Mouse (Mus musculus): ENCODE data around the gene Rnaseh2a. TPM values are rescaled to one million over a fixed set of nuclear protein-coding genes. Genes with fewer than 3 reads are reported as not detected.

The Rnaseh2a gene
- total RNA-seq, 2 experiments from 2014 or later, result 45.2 to 48.2 TPM

DNA sequence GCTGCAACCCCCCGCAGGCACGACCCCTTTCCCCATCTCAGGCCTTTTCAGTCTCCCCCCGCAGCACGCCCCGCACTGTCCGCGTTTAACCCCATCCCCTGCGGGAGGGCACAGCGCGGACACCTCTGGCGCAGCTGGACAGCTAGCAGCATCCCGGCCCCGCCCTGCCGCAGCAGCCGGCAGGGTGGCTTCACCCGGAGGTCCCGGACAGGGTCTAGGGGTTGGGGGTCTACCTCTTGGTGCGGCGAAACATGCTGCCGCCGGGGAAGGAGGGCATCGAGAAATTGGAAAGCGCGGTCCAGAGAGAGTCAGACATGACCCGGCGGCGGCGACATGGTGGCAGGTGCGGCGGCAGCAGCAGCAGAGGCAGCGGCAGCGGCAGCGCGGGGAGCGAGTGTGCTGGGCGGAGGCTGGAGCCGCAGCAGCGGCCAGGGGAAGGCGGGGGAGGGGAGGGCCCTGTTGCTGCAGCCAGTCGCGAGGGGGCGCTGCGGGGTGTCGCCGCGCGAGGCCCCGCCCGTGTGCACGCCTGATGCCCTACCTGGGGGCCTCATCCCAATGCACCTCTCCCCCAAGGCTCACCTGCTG lies 32.5 kb downstream of the Rnaseh2a start, which contains the start of gene Mast1:
TSS of gene Mast1 (minus strand) at position 398 of the 585 bp plus-strand sequence.
- intact Hi-C loops (cut with DNase I), result no loop called here
- no peak for DNase-seq (ENCODE audit: low spot score)

DNA sequence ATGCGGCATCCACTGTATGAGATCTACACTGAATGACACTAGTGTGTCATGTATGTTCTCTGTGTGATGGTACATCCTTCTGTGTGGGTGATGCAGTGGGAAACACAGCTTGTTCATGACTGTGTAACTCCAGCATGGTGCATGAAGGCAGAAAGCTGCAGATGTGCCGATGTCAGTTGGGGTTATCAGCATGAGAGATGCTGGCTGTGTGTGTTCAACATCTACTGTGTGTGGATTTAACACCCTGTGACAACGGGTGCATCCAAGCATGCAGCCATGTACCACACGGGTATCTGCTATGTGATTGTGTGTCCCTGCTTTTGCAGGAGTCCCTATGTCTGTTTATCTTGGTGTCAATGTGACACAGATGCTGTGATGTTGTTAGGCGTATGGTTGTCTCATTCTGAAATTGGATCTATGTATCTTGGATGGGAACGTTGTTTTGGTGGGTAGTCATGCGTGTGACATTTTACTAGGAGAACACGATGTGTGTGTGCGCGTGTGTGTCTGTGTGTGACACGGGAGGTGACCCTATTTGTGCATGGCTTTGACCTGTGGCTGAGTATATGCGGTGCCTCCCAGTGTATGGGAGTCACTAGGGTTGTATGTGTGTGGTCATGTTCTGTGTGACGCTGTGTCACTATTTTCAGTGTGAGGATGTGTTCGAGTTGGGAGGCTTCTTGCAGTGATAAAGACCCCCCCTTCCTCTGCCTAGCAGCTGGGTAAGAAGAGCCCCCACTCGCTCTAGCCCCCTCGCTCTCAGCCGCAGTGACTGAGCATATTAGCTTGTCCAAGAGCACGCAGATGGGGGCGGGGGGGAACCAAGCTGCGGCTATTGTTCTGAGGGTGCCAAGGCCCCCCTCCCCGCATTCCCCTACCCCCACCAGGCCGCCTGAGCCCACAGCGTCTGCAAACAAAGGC lies 33.3 kb downstream of the Rnaseh2a start:
- intact Hi-C loops (cut with DNase I), result no loop called here
- no peak for DNase-seq (ENCODE audit: low spot score)

DNA sequence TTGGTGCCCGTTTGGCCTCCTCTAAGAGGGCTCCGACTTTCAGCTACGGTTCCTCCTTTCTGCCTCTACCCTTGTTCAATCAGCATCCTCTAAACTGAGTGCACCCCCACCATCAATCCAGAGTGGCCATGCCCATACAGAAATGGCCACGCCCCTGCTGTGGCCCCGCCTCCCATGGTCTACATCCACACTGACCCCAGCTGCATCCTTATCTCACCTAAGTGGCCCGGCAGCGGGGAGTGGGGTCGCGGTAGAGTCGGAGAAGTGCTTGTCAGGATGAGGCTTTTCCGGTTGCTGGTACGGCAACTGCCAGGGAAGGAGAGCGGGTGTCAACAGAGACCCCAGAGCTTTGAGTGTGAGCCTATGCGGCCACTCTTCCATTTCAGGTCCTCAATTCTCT lies 34.1 kb downstream of the Rnaseh2a start:
- intact Hi-C loops (cut with DNase I), result no loop called here
- DNase-seq (ENCODE audit: low spot score), result no peak

DNA sequence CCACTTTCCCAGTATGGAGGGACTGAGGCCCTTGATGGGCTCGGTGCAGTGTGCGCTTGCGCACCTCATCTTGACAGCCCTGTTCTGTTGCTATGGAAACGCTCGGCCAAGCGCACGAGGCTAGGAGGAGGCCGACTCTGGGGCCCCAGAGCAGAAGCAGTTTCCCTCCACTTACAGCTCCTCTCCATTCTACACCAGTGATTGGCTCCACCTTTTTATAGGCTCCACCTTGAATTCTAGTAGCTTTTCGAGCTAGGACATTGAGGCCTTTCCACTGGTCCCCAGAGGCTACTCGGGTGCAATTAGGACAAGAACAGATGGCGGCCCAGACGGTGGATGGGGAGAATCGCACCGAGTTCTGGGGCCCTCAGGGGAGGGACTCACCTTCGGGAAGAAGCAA lies 34.7 kb downstream of the Rnaseh2a start:
- DNase-seq (ENCODE audit: low spot score), result no peak
- intact Hi-C loops (cut with DNase I), result no loop called here

DNA sequence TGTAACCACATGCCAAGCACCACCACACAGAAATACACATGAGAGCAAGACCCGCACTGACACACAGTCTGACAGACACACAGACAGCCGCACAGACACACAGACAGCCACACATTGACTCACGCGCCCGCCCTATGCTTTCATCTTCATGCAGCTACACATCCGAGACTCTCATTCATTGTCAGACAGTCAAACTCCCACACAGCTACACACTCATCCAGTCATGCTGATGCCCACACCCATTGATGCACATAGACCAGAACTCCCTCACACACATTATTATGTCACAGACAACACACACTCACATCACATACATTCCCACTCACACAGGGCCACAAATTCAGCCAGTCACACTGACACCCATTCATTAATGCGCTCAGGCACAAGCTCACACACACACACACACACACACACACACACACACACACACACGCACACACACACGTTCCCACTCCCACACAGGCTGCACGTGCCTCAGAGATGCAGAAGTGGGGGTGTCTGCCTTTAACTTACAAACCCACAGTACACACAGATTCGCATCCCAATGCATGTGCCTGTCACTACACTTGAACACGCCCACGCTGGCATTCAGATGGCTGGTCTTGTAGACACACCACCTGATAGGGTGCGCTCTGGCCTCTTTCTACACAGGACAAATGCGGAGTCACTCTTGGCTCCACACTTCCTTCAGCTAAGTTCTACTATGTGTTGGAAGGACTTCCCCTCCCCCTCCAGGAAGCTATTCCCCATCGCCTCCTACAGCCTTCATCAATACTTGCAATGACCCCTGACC lies 35.6 kb downstream of the Rnaseh2a start:
- intact Hi-C loops (cut with DNase I), result no loop called here
- DNase-seq (ENCODE audit: low spot score), result no peak

DNA sequence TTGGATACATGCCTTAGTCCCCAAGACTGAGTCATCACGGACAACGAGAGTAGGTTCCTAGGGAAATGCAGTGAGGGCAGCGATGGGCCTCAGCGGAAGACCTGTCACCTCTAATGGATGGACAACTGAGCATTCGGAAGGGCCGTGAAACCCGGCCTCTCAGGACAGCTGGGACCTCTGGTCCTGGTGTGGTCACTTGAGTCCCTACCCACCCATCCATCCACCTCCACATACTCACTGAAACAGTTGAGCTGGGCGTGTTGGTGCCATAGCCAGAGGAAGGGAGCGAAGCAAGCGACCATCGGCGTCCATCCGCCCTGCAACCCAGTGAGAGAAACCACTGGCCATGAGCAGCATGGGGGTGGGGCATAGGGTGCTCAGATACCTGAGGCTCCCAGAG lies 39.0 kb downstream of the Rnaseh2a start:
- no peak for DNase-seq (ENCODE audit: low spot score)
- intact Hi-C loops (cut with DNase I), result no loop called here

DNA sequence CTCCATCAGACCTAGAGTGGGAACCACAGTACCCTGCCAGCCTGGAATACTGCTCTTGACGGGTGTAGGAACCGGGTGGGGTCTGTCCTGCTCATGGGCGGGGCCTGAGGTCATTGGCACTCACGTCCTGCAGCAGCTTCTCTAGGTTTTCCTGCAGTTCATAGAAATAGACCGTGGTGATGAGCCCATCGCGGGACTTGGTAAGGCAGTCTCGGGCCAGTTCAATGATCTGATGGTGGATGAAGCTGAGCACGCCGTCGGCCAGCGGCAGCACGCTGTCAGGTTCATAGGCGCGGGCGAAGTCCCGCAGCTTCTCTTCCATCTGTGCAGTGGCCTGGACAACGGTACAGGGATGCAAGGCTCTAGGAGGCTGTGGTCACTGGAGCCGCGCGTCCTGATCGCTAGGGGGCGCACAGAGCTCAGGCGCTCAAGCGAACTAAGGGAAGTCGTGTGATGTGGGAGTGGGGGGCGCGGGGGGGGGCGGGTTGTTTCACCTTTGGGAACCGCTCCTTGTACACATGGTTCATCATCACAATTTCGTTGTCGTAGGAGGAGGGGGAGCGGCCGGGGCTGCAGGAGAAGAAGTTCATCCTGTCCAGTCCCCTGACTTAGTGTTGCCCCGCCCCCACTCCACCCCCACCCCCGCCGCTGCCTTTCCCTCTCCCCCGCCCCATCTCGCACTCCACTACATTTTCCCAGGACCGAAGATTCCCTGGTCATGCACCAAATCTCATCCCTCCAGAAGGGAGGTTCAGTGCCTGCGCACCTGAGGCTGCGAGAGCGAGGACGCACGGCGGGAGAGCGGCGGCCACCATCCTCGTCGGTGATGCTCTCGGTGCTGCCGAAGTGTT lies 40.9 kb downstream of the Rnaseh2a start:
- intact Hi-C loops (cut with DNase I), result loop anchor here (2.0 kb wide), 1 partner anchor 68 kb away; no protein-coding TSS in a partner anchor
- no peak for DNase-seq (ENCODE audit: low spot score)

DNA sequence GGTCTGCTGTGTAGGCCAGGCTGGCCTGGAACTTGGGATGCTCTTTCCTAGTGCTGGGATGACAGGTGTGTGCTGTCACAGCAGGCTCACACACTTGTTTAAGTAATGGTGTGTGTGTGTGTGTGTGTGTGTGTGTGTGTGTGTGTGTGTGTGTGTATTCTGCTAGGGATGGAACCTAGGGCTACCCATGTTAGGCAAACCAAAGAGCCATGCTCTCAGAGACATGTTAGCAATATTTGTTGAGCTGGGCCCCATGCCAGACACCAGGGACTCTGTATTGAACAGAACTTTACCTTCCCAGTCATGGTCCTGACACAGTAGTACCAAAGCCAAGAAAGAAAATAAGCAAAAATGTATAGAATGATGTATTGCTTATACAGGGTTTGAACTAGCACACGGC lies 42.1 kb downstream of the Rnaseh2a start:
- no peak for DNase-seq (ENCODE audit: low spot score)
- intact Hi-C loops (cut with DNase I), result no loop called here

DNA sequence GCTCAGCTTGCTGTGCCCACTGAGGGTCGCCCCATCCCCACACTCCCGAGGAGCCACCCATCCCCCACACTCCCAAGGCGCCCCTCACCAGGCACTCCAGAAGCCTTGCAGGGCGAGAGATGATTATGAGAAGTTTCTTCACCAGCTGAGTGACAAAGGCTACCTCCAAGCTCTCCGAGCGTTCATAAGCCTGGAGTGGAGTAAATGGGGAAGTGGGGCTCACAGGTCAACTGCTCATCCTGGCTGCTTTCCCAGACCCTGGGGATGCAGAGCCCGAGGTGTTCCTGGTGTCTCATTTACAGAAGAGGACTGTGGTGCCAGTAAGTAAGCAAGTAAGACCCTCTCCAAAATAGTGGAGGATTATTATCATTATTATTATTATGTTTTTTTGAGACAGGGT lies 44.0 kb downstream of the Rnaseh2a start:
- DNase-seq (ENCODE audit: low spot score), result no peak
- intact Hi-C loops (cut with DNase I), result no loop called here

DNA sequence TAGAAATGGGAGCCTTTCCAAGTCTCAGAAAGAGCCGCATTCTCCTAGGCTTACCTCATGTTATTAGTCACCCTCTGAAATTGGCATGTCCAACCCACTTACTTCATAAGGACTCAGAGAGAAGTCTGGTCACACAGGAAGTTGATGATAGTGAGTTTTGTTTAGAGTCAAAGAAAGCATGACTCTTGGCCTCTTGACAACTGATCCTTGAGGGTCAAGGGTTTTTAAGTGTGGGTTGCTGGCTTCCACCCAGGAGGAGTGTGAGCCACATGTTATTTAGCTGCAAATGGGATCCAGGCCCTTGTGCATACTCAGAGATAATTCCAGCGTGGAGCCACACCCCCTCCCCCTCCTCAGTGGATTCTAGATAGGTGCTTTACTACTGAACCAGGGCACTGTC lies 48.0 kb downstream of the Rnaseh2a start:
- DNase-seq (ENCODE audit: low spot score), result no peak
- intact Hi-C loops (cut with DNase I), result no loop called here

DNA sequence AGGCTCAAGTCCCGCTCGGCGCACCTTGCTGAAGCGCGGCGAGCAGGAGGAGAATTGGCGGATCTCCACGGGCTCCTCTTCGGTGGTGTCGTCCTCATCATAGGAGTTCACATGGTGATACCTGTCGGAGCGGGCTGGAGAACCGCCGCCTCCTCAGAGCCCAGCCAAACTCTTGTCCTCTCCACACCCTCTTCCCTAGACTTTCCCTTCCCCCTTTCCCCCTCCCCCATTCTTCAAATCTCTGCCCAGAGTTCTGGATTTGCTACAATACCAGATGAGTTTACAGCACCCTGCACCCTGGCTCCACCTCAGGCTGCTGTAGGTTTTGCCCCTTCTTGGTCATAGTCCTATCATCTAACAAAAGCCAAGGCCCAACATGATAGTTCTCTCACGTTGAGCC lies 50.9 kb downstream of the Rnaseh2a start:
- intact Hi-C loops (cut with DNase I), result no loop called here
- DNase-seq (ENCODE audit: low spot score), result no peak

DNA sequence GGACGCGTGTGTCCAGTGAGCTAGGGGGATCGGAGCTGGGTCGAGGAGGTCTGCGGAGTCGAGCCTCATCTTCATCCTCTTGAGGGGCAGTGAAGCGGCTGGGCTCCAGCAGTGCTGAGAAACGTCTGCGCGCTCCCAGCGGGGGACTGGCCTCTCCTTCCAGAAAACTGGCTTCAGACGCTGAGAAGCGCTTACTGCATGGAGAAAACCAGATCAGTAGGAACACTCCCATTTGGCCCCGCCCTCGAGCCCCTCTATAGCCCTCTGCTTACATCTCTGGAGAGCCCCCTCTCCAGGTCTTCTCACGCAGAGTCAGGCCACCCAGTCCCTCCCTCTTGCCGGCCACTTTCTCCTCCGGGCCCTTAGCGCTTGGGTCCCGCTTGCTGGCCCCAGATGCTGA lies 51.8 kb downstream of the Rnaseh2a start:
- no peak for DNase-seq (ENCODE audit: low spot score)
- intact Hi-C loops (cut with DNase I), result no loop called here

DNA sequence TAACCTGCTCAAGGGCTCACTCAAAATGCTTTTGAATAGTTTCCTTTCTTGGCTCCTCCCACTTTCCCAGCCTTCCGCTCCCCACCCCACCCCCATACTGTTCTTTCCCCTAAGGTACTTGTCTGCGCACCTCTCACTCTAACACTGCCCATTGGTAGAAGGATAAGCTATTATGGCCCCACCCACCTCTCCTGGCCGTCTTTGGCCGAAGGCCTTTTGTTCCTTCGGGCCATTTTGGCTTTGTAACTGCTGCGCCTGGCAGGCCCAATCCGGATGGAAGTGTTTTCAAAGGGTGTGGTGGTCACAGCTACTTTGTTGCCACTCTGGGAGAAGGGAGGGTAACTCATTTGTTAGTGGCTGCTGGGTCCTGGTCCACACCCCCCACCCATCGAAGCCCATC lies 54.3 kb downstream of the Rnaseh2a start:
- intact Hi-C loops (cut with DNase I), result no loop called here
- no peak for DNase-seq (ENCODE audit: low spot score)

DNA sequence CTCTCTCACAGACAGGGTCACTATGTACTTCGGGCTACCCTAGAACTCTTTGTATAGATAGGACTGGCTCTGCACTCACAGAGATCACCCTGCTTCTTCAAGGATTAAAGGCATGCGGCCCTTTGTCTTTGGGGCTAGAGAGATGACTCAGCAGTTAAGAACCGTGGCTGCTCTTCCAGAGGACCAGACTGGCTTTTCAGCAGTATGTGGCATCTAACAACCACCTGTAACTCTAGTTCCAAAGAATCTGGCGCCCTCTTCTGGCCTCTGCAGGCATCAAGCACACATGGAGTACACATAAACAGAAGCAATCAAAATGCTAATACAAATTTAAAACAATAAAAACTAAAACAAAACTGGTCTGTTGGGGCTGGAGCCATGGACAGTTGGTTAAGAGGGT lies 55.6 kb downstream of the Rnaseh2a start:
- intact Hi-C loops (cut with DNase I), result loop anchor here (5.0 kb wide), 1 partner anchor 78 kb away; the partner anchor contains the start of gene Hook2
- DNase-seq (ENCODE audit: low spot score), result no peak

DNA sequence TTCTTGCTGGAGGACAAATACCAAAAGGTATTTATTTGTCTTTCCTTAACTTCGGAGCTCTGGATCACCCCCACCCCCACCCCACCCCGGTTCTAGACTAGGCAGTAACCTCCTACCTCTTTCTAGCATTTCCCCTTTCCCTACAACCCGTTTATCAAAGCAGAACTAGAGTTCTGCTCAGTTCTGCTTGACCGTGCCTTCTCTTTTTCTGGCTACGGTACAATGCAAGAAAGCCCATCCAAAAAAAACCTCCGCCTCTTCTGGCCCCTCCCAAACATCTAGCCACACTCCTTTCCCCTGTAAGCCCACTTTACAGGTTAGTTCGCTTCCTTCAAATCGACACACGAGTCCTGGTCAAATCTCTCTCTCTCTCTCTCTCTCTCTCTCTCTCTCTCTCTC lies 56.1 kb downstream of the Rnaseh2a start:
- DNase-seq (ENCODE audit: low spot score), result no peak
- intact Hi-C loops (cut with DNase I), result loop anchor here (5.0 kb wide), 1 partner anchor 79 kb away; the partner anchor contains the start of gene Hook2

DNA sequence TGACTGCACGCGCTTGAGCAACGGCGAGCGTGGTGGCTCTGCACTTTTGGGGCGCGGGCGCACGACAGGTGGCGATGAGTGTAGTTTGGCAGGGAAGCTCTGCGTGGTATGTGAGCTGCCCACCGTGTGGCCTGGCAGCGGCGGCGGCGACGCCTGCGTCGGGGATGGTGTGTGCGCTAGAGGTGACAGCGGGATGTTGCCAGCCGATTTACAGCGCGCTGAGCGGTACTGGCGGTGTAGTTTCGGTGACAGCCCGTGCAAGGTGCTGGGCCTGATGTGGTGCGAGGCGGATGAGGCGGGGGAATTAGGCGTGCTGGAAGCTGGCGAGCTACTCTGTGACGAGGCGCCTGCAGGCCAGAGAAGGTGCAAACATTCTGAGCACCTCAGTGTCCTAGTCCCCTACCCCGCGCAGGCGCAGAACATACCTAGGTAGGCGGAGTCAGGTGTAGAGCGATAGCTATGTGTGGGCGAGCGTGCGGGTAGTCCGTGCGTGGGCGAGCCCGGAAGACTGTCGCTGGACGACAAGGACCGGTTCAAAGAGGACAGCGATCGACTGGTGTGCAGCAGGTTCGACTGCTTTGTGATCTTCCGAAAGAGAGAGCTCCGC lies 56.6 kb downstream of the Rnaseh2a start:
- DNase-seq (ENCODE audit: low spot score), result peak; percentile 33
- intact Hi-C loops (cut with DNase I), result loop anchor here (5.0 kb wide), 1 partner anchor 79 kb away; the partner anchor contains the start of gene Hook2

DNA sequence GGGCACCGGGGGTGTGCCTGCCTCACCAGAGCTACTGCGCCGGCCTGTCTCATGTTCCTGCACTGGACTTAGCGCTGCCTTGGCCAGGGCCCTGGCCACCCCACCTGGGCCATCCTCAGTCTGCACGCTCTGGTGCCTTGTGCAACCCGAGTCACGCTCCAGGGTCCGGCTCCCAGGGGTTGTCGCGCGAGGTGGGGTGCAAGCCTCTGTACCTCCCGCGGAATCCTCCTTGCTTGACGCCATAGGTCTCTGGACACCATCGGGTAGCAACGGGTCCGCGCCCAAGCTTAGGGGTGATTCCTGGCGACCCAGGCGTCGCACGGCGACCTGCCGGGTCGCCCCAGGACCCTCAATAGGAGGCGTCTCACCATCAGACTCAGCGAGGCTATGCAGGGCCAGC lies 57.2 kb downstream of the Rnaseh2a start:
- DNase-seq (ENCODE audit: low spot score), result no peak
- intact Hi-C loops (cut with DNase I), result loop anchor here (5.0 kb wide), 1 partner anchor 80 kb away; the partner anchor contains the start of gene Hook2

DNA sequence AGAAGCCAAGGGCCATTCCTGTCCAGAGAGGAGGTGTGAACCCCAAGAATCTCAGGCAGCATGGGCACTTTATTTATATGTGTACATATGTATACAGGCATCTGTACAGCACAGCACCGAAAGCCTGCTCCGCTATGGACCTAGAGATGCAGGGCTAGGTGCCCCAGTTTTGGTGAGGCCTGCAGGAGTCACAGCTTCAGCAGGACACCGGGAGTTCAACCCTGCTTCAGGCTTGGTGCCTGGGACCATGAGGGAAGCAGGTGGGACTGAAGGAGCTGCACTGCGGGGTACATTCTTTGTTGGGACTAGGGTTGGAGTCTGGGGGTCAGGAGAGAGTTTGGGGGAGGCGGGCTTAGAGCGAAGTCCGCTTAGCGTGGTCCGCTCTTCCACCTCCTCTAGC lies 57.7 kb downstream of the Rnaseh2a start:
- DNase-seq (ENCODE audit: low spot score), result no peak
- intact Hi-C loops (cut with DNase I), result loop anchor here (5.0 kb wide), 1 partner anchor 80 kb away; the partner anchor contains the start of gene Hook2

DNA sequence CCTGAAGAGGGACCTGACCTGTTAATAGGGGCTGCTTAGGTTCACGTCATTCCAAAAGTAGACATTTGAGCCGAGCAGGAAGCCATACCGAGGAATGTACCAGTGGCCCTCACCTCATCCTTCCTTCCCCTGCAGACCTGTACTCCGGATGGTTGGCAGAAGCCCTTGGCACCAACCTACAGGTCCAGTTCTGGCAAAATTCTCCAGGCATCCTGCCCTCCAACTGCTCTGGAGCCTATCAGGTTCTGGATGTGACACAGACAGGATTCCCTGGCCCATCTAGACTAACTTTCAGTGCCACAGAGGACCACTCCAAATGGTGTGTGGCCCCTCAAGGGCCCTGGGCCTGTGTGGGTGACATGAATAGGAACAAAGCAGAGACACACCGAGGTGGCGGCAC lies 59.0 kb downstream of the Rnaseh2a start:
- intact Hi-C loops (cut with DNase I), result loop anchor here (5.0 kb wide), 1 partner anchor 82 kb away; the partner anchor contains the start of gene Hook2
- DNase-seq (ENCODE audit: low spot score), result no peak
